Mouse (Mus musculus) thymus, adult 2 months (tissue): ENCODE results near the gene Polr3k. TPM values are rescaled to one million over a fixed set of nuclear protein-coding genes. Genes with fewer than 3 reads are reported as not detected.

ENCODE experiments used
- DNase-seq: peaks from one replicate; pipeline ENCODE4 v3.0.0; 2021
- H3K27ac ChIP-seq: fragments of 200-500 bp; 2 replicates; pipeline ENCODE4 v1.5.1; 2012; ENCODE audit warnings: low read length, control low read depth; ENCODE audit not compliant: control insufficient read depth, insufficient read depth
- H3K27me3 ChIP-seq: fragments of 200-500 bp; 2 replicates; pipeline ENCODE4 v1.6.1; 2012; ENCODE audit warnings: mild to moderate bottlenecking, low read length, moderate library complexity, mixed read lengths; ENCODE audit not compliant: control insufficient read depth, insufficient read depth
- H3K36me3 ChIP-seq: fragments of 200-500 bp; 2 replicates; pipeline ENCODE4 v1.6.1; 2012; ENCODE audit warnings: mild to moderate bottlenecking, low read length, moderate library complexity; ENCODE audit not compliant: control insufficient read depth, insufficient read depth
- H3K4me1 ChIP-seq: fragments of 200-500 bp; replicated peaks from 2 replicates; pipeline ENCODE4 v1.6.1; 2012; ENCODE audit warnings: low read length; ENCODE audit not compliant: control insufficient read depth, insufficient read depth
- H3K4me3 ChIP-seq: fragments of 200-500 bp; 2 replicates; pipeline ENCODE4 v1.5.1; 2012; ENCODE audit warnings: mild to moderate bottlenecking, low read length, control low read depth, moderate library complexity; ENCODE audit not compliant: control insufficient read depth, insufficient read depth
- CTCF ChIP-seq: fragments of 200-500 bp; IDR thresholded peaks from 2 replicates; pipeline ENCODE4 v1.5.1; 2012; ENCODE audit warnings: mild to moderate bottlenecking, control low read depth, low read length, moderate library complexity, borderline replicate concordance; ENCODE audit not compliant: control insufficient read depth, poor library complexity, insufficient read depth; ENCODE audit errors: extremely low read depth
- POLR2A ChIP-seq: fragments of 200-500 bp; IDR thresholded peaks from 2 replicates; pipeline ENCODE4 v1.6.1; 2012; ENCODE audit warnings: mild to moderate bottlenecking, low read length, control low read depth, moderate library complexity; ENCODE audit not compliant: control insufficient read depth, poor library complexity, insufficient read depth; ENCODE audit errors: extremely low read depth
- WGBS: fragments of 180-500 bp; shearing (Covaris S2); methylation state at CpG from one replicate; pipeline ENCODE4 v1.1.7; 2018; 5-methylcytosine and 5-hydroxymethylcytosine counted together
- polyA plus RNA-seq: library from polyadenylated mRNA; depleted of rRNA; stranded (reverse); fragments of >200 nt; gene quantifications from 2 replicates; pipeline ENCODE4 v1.2.3, GENCODE M21; 2012; rRNA removed

The Polr3k gene
- polyA plus RNA-seq, result 9.1 and 11.7 TPM in 2 replicates

DNA sequence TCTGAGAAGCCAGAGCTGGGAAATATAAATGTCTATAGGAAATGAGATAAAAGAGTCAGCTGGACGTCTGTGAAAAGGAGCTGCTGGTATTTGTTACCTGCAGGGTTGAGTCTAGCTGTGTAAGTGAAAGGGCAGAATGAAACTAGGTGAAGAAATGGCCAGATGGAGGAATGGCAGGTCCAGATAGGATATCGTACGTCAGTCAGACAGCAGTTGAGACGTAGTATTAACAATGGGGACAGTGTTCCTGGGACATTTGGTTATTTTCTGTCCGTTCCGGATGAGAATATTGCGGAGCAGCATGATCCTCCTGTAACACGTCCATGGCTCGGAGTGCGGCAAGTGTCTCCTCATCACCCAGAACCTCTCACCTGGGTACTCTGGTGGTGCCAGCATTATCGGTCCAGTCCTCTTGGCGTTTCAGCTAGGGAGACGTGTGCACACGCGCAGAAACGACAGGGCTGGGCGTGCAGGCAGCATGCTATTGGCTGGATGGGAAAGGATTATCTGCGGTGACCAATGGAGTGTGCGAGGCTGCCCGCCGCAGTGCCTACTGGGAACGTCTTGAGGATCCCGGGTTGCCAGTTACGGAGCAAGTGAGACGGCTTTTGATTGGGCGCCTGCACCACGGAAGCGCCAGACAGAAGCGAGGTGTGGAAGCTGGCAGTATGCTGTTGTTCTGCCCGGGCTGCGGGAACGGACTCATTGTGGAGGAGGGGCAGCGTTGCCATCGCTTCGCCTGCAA is at the start of gene Polr3k:
Gene Polr3k (plus strand): TSS at position 547 of the 745 bp plus-strand sequence.
- H3K27me3 ChIP-seq, result no peaks in the 10 kb centered on the region
- H3K4me3 ChIP-seq, result peak within 1 kb of the TSS; percentile 74
- 0 out of 2 replicates have a peak within 1 kb of the TSS, but pooled peaks have one; percentile 1 for H3K27ac ChIP-seq
- DNase-seq, result peak; percentile 92
- WGBS, result under 1% methylated on average over 35 of the region's 35 CpGs
- TF ChIP-seq CTCF (no peak), POLR2A (peak; percentile 71)
- no peaks in the 10 kb centered on the region for H3K4me1 ChIP-seq
- H3K36me3 ChIP-seq, result peaks cover 7% of the 10 kb centered on the region

DNA sequence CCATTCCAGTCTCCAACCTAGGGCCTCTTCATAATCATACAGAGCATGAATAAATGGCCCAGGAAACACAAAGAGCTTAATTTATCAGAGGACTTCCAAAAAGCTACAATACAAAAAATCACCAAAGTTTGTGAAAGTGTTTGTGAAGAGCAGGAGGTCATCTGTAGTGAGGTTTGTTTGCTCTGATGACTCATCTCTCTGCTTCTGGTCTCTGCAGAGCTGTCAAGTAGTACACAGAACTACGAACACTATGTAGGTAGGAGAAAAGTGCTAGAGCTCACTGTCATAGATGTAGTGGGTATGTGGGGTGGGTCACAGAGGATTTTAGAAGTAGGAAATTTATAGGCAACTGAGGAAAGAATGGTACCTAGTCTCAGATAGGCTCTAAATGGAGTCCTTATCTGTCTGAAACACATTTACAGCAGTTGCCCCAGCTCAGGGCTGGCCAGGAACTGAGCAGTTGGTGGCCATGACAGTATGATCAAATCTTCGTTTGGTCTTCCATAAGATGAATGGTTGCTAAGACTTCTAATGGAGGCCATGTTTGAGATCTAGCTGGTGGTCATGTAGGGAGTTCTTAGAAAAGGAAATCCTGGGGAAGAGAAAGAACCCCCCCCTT is 35.0 kb upstream of the Polr3k start:
- 83% methylated on average over 2 of the region's 2 CpGs for WGBS
- Histone ChIP-seq H3K27ac (no peak overlapping the region), H3K27me3 (no peaks in the 10 kb centered on the region), H3K36me3 (no peaks in the 10 kb centered on the region), H3K4me1 (no peaks in the 10 kb centered on the region), H3K4me3 (no peak overlapping the region)
- DNase-seq, result no peak
- TF ChIP-seq POLR2A (no peak), CTCF (no peak)

DNA sequence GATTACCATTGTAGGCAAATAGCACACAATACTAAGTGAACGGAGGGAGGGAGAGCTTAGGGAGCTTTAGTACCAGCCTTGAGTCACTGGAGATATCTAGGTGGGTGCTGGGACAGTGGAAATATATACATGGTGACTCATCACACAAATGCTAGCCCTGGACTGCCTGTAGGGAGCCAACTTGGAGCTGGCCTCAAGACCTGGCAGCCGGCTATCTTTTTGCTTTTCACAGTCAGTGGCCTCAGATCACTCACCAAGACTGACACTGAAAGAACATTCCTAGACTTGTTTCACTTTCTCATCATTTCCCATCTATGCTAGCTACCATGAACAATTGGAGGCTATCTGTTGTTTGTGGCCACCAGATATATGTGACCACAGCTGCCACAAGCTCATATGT is 31.4 kb upstream of the Polr3k start:
- Histone ChIP-seq H3K27me3 (no peaks in the 10 kb centered on the region), H3K4me1 (peaks cover 3% of the 10 kb centered on the region), H3K36me3 (no peaks in the 10 kb centered on the region), H3K4me3 (no peak overlapping the region), H3K27ac (no peak overlapping the region)
- DNase-seq, result no peak
- TF ChIP-seq POLR2A, result no peak
- TF ChIP-seq CTCF, result no peak
- WGBS, result 91% methylated on average over 2 of the region's 2 CpGs

DNA sequence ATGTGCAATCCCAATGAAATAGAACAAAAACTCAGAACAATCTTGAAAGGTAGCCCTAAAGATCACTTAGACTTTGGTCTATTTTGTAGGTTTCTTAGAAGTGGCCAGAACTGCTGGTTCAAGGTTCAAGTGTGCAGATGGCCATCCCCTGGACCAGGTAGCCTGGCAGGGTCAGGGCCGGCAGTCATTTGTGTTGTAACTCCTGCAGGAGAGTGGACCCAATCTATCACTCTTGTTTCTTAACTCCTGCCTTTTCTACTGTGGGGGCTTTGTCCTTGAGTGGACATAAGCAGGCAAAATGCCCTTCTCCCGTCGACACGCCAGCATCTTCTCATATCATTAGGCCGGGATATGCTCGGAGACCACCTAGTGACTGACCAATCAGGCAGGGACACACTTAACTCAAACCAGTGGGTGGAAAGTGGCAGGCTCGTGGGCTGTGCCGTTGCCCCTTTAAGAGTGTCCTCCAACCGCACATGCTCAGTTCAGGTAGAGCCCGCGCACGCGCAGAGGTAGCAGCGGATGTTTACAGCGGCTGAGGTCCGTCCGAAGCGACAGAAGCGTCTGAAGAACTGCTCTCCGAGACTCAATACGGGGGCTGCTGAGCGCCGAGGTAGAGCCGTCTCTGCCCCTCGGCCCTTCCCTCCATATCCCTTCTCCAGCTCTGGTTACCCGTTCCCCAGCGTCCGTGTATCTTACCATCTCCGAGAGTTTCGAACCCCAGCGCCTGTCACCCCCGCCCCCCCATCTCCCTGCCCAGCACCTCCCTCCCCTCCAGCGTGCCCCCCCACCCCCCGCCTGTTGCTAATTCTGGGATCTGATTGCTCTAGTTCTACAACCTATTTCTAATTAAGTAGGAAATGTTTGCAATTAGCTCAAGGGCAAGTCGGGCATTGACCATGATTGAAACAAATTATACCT is 26.5 kb upstream of the Polr3k start, which contains the start of gene Pcmtd2:
Gene Pcmtd2 (plus strand): TSS at position 483 of the 921 bp plus-strand sequence.
- H3K4me1 ChIP-seq, result peaks cover 3% of the 10 kb centered on the region
- no peaks in the 10 kb centered on the region for H3K27me3 ChIP-seq
- under 1% methylated on average over 35 of the region's 35 CpGs for WGBS
- TF ChIP-seq POLR2A, result peak; percentile 91
- 0 out of 2 replicates have a peak, but pooled peaks have one; percentile 24 for TF ChIP-seq CTCF
- peaks cover 8% of the 10 kb centered on the region; the same call in 1 of the 2 replicates for H3K36me3 ChIP-seq
- peak within 1 kb of the TSS; percentile 90 for H3K4me3 ChIP-seq
- peak; percentile 92 for DNase-seq
- H3K27ac ChIP-seq, result peak within 1 kb of the TSS; percentile 76; the same call in 1 of the 2 replicates

DNA sequence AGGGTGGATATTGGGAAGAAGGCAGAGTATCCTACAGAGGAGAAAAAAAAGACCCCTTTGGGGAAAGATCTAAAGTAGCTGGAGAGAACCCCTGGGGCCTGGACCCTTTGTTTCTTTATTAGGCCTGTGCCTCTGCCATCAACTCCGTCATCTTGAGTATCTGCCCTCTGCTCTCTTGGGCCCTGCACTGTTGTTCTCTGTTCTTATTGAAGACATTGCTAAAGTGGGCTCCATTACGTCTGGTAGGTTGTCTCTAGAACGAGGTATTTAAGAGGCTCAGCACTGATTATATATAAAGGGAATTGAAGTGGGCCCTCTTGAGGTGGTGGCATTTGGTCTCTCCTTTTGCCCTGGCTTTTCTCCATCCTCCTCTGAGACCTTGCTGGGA is 25.9 kb upstream of the Polr3k start:
- H3K27me3 ChIP-seq, result no peaks in the 10 kb centered on the region
- 6% methylated on average over 3 of the region's 3 CpGs for WGBS
- peak overlapping the region; percentile 7; the same call in 1 of the 2 replicates for H3K27ac ChIP-seq
- peak; percentile 25 for DNase-seq
- peak overlapping the region; percentile 90; the same call in 1 of the 2 replicates for H3K4me3 ChIP-seq
- peaks cover 11% of the 10 kb centered on the region for H3K36me3 ChIP-seq
- TF ChIP-seq CTCF (no peak), POLR2A (no peak)
- peaks cover 3% of the 10 kb centered on the region for H3K4me1 ChIP-seq

DNA sequence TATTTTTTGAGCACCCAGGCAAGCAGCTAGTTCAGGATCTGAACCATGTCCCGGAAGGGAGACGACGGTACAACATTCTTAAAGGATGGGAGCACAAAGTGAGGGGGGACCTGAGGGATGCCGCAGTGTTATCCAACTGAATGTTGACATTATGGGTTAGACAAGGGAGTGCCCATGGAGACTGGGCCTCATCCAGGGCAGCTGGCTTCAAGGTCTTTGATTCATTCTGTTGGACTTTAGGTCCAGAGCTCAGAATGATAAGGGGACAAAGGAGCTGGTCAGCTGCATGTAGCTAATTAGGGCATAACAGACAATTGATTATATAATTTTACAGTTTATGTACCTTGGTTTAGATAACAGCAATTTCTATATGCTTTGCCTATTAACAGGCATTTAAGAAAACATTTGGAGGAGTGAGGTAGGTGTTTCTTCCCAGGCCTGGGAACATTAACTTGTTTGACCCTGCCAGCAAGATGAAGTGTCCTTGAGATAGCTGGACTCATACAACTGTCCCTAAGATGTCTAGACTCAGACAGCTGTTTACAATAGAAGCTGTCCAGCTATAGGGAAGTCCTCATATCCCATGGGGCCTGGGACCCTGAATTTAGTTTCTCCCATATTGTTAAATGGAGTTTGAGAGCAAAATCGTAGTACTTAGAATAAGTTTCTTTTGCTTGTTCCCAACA is 18.3 kb upstream of the Polr3k start:
- Histone ChIP-seq H3K4me3 (no peak overlapping the region), H3K4me1 (no peaks in the 10 kb centered on the region), H3K27me3 (no peaks in the 10 kb centered on the region), H3K36me3 (peaks cover 65% of the 10 kb centered on the region), H3K27ac (no peak overlapping the region)
- WGBS, result 96% methylated on average over 5 of the region's 5 CpGs
- DNase-seq, result no peak
- no peak for TF ChIP-seq CTCF
- TF ChIP-seq POLR2A, result no peak
